Mouse (Mus musculus): ENCODE measurements around the gene Twsg1.

Twsg1 gene

DNA sequence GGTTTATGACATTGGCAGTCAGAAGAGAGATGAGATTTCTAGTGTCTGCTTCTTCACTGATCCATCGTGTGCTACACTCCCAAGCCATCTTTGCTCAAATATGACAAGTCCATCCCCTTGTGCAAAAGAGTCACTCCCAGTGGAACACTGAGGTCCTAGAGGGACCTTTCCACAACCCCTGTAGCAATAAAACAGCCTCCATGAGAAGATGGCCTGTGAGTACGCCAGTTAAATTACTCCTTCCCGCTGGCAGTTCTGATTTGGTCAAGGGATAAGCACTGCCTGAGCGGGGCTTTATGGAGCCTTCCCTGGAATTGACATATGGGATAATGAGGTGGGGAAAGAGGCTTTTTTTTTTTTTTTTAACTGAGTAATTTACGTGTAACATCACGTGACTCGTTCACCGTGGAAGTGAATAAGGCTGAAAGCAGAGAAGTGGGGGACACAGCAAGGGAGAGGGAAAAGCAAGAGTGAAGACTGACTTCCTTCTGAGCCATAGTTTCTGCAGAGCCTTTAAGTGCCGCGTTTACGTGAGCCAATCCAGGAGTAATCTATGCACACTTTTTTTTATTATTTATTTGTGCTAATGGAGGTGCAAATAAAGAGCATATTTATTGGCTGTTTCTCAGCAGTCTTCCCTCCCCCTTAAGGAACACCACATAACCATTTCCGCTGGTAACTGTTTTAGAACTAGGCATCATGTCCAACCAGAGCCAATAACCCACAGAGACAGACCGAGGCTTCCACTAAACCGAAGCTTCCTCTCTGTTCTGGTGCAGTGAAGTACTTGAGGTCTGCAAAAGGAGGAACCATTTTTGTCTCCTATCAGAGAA is 65.1 kb downstream of the Twsg1 start, which contains the start of gene Ralbp1:
Gene Ralbp1, minus strand, starts transcription at position 102 of the 833 bp plus-strand sequence.
- no peak for DNase-seq (ENCODE audit: low spot score)

DNA sequence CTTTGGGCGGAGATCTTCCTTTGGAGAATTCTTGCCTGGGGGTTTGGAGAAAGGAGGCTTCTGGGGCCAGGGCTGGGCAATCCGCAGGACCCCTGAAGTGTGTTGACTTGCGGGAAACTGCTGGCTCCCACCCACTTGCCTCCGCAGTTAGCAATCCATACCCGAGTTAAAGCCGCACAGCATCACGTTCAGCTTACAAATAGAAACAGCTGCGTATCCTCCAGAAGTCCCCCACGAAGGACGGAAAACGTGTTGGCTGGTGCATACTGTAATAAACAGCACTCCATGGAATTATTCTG is 65.7 kb downstream of the Twsg1 start:
- DNase-seq (ENCODE audit: low spot score): no peak

DNA sequence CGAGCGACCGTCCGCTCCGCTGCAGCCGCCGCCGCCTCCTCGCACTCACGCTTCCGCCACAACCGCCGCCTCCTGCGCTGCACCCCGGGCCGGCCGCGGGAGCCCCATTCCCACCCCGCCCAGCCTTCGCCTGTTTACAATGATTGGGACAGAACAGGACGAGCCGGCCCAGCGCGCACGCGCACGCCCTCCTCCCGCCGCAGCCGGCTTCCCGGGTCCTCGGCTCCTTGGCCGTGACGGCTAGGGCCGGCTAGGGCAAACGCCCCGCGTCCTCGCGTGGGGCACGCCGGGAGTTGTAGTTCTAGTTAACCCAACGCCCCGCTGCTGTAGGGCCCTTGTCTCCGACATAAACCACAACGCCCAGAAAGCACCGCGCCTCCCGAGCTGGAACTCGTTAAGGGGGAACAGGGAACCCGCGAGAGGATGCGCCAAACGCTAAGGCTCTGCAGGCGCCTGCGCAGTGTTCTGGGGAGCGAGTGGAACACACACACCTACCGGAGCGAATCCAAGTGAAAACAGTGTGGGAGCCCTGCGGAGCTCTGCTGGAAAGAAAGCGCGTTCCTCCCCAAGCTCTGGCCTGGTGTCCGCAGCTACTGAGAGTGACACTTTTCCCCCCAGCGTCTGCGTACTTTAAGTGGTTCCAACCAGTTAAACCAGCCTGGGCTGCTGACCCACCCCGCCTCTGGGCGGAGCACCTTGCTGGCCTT is 66.2 kb downstream of the Twsg1 start:
- DNase-seq (ENCODE audit: low spot score): peak; percentile 97

DNA sequence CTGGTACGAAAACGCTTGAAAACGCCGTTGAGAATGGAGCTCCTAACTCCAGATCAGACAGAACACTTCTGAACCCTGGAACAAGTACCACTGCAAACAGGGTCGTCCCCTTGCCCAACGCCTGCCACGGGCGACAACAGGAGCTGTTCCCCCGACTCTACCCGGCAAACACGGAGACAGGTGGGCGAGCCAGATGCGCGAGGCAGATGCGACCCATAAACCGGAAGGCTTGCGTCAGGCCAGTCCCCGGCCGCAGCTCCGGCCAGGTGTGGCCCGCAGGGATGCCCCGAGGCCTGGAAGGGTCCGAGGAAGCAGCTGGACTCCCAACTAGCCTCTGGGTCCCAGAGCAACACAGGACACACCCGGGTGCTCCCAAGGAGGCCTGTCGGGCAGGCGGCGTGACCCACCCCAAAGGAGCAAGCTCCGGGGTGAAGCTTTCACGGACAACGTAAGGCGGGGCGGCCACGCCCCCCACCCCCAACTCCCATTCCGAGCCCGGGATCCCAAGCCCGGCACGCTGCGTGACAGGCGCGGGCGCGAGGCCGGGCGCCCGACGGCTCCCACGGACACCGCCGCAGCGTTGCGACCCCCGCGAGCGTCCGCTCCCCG is 66.9 kb downstream of the Twsg1 start:
- no peak for DNase-seq (ENCODE audit: low spot score)

DNA sequence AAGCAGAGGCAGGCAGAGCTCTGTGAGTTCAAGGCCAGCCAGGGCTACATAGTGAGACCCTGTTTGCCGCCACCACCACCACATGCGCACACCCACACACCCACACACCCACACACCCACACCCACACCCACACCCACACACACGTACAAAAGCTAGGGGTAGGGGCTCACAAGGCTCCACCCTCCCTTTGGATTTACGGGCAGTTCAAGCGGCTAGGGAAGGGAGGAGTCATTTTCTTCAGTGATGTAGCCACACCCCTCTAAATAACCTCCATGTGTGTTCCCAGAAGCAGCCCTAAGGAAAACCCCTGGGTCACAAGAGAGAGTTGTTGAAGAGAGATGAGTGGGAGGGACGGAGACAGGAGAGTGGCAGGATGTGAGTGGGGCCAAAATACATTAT is 74.0 kb downstream of the Twsg1 start:
- DNase-seq (ENCODE audit: low spot score): no peak

DNA sequence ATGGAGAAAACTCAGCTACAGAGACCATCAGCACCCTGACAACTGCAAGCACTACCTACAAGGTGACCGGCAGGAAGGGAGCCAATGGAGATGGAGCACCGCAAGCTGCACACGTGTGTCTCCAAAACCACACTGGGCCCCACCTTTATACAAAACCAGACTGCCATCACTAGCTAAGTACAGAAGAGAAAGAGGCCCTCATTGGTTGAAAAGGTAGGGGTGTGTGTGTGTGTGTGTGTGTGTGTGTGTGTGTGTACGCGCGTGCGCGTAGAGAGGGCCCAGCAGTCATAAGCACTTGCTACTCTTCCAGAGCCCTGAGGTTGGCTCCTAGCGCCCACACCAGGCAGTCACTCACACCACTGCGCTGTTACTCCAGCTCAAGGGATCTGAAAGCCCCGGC is 77.2 kb downstream of the Twsg1 start:
- no peak for DNase-seq (ENCODE audit: low spot score)

DNA sequence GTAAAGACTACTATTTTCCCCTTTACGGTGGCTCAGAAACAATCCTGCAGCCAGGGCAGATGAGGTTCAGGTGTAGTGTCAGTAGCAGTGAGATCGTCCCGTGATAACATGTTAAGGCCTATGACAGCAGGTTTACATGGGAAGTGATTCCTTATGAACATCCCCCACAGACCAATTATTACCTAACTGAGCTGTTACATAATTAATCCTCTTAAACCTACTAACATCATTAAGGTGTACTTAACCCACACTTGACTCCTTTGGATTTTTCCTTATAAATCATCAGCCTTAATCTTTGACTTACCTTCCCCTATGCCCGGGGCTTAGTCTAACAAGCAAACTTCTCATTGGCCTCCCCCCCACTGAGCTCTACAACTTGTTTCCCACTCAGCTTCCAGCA is 77.9 kb downstream of the Twsg1 start:
- DNase-seq (ENCODE audit: low spot score): no peak

DNA sequence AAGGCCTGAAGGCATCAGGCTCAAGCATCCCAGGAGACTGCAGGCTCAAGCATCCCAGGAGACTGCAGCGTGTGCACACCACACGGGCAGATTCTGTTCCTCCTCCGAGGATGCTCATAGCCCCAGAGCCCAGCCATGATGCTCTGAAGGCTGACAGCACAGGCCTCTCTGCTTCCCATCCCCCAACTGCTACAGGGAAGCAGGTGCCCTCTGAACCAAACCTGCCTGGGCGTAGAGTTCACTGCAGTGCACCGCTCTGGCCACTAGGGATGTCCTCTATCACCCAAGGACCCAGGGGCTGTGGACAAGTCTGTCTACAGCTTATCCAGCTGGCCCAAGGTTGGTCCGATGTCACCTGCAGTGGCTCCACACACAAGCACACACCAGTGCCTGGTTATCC is 78.4 kb downstream of the Twsg1 start:
- DNase-seq (ENCODE audit: low spot score): no peak

DNA sequence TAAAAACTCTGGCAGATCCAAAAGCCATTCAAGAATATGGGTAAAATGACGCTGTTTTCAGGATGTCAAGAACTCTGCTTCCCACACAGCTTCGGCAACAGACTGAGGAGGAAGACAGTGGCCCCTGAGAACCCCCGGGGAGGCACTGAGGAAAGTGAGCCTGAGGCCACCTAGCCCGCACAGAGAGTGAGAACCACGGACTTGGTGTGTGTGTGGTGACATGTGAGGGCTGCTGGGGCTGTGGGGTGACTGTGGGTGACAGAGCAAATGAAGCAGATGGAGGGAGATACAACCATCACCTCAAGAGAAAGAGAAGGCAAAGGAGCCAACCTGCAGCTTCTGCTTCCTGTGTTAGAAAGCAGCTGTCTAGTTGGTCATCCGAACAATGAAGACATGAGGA is 79.0 kb downstream of the Twsg1 start:
- DNase-seq (ENCODE audit: low spot score): no peak

Measured in layer of hippocampus, adult 9-10 months (tissue).